Mouse (Mus musculus): ENCODE results near the gene Nrsn2. TPM values are rescaled to one million over a fixed set of nuclear protein-coding genes. Genes with fewer than 3 reads are reported as not detected.
A peak's percentile ranks its signal among the peaks of the same experiment; 100 is the strongest.

The Nrsn2 gene
- polyA plus RNA-seq, 1 experiment from 2014 or later: not detected

GRCm38 (mm10) chr2:152393225-152394017 is 17.0 kb upstream of the Nrsn2 start:
- no peaks in the 10 kb centered on the region for H3K4me1 ChIP-seq (ENCODE audit: insufficient read depth, low read depth, low read length)
- no peaks in the 10 kb centered on the region for H3K9me3 ChIP-seq (ENCODE audit: low read length)
- no peak overlapping the region for H3K9ac ChIP-seq (replicated peaks; ENCODE audit: low read depth)
- WGBS: 41% methylated on average over 9 of the region's 9 CpGs
- H3K27ac ChIP-seq (ENCODE audit: low read length): no peak overlapping the region
- no peak for DNase-seq (ENCODE audit: low spot score)
- ATAC-seq: no peak
- TF ChIP-seq CTCF (IDR thresholded peaks at IDR 0.05): no peak
- TF ChIP-seq EP300 (IDR thresholded peaks at IDR 0.05): no peak
- H3K27me3 ChIP-seq (replicated peaks; ENCODE audit: insufficient read depth, low read length): no peaks in the 10 kb centered on the region
- H3K4me2 ChIP-seq (replicated peaks; ENCODE audit: low read depth, low read length): no peak overlapping the region
- H3K4me3 ChIP-seq (ENCODE audit: low read depth, low read length): no peak overlapping the region
- H3K36me3 ChIP-seq (ENCODE audit: insufficient read depth, low read length): no peaks in the 10 kb centered on the region

DNA sequence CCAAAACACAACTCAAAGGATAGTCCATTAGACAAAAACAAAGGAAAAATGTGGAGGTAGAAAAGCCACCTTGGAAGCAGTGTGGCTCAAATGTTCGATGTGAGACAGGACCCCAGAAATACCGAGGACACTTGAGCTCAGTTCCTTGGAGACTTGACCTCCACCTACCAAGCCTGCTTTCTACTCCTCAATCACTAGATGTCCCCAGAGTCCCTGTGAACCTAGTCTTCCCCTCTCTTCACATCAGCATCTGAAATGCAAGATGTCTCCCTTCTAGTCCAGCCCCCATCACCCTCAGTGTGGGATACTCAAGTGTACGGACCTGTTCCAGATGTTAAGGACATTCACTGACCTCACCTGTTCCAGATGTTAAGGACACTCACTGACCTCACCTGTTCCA is 16.3 kb upstream of the Nrsn2 start:
- Histone ChIP-seq H3K27ac (ENCODE audit: low read length) (no peak overlapping the region), H3K9ac (replicated peaks; ENCODE audit: low read depth) (no peak overlapping the region), H3K36me3 (ENCODE audit: insufficient read depth, low read length) (no peaks in the 10 kb centered on the region), H3K4me1 (ENCODE audit: insufficient read depth, low read depth, low read length) (no peaks in the 10 kb centered on the region), H3K4me2 (replicated peaks; ENCODE audit: low read depth, low read length) (no peak overlapping the region), H3K4me3 (ENCODE audit: low read depth, low read length) (no peak overlapping the region), H3K27me3 (replicated peaks; ENCODE audit: insufficient read depth, low read length) (no peaks in the 10 kb centered on the region), H3K9me3 (ENCODE audit: low read length) (no peaks in the 10 kb centered on the region)
- DNase-seq (ENCODE audit: low spot score): peak; percentile 91
- 17% methylated on average over 3 of the region's 3 CpGs for WGBS
- no peak for ATAC-seq
- no peak for TF ChIP-seq EP300 (IDR thresholded peaks at IDR 0.05)
- peak; percentile 94 for TF ChIP-seq CTCF (IDR thresholded peaks at IDR 0.05)

GRCm38 (mm10) chr2:152384191-152384590 is 7.8 kb upstream of the Nrsn2 start:
- DNase-seq (ENCODE audit: low spot score): no peak
- Histone ChIP-seq H3K4me2 (replicated peaks; ENCODE audit: low read depth, low read length) (no peak overlapping the region), H3K27ac (ENCODE audit: low read length) (no peak overlapping the region), H3K36me3 (ENCODE audit: insufficient read depth, low read length) (no peaks in the 10 kb centered on the region), H3K9me3 (ENCODE audit: low read length) (no peaks in the 10 kb centered on the region), H3K9ac (replicated peaks; ENCODE audit: low read depth) (no peak overlapping the region), H3K27me3 (replicated peaks; ENCODE audit: insufficient read depth, low read length) (no peaks in the 10 kb centered on the region), H3K4me3 (ENCODE audit: low read depth, low read length) (no peak overlapping the region), H3K4me1 (ENCODE audit: insufficient read depth, low read depth, low read length) (no peaks in the 10 kb centered on the region)
- WGBS: 78% methylated on average over 4 of the region's 4 CpGs
- ATAC-seq: no peak
- TF ChIP-seq CTCF (IDR thresholded peaks at IDR 0.05) (no peak), EP300 (IDR thresholded peaks at IDR 0.05) (no peak)

GRCm38 (mm10) chr2:152375652-152376344 is 640 bp downstream of the Nrsn2 start:
- DNase-seq (ENCODE audit: low spot score): no peak
- H3K4me2 ChIP-seq (replicated peaks; ENCODE audit: low read depth, low read length): no peak overlapping the region

DNA sequence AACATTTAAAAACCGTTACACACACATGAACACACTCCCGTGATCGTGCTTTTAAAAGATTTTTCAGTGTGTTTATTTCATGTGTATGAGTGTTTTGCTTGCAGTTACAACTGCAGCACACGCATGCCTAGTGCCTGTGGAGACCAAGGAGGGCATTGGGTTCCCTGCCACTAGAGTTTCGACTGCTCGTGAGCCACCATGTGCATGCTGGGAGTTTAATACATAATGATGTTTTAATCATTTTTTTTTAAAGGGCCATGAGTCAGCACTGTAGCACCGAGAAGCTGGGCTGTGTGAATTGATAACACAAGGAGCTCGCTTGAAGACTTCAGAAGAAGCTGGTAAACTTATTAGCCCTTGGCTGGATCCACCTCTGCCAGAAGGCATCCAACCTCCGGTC is 2.9 kb downstream of the Nrsn2 start:
- H3K27me3 ChIP-seq (replicated peaks; ENCODE audit: insufficient read depth, low read length): peaks cover 15% of the 10 kb centered on the region; the same call in 1 of the 2 replicates
- WGBS: 70% methylated on average over 9 of the region's 9 CpGs
- DNase-seq (ENCODE audit: low spot score): no peak
- no peak overlapping the region for H3K27ac ChIP-seq (ENCODE audit: low read length)
- H3K4me1 ChIP-seq (ENCODE audit: insufficient read depth, low read depth, low read length): no peaks in the 10 kb centered on the region
- no peak overlapping the region for H3K9ac ChIP-seq (replicated peaks; ENCODE audit: low read depth)
- no peaks in the 10 kb centered on the region for H3K9me3 ChIP-seq (ENCODE audit: low read length)
- no peaks in the 10 kb centered on the region for H3K36me3 ChIP-seq (ENCODE audit: insufficient read depth, low read length)
- ATAC-seq: no peak
- no peak overlapping the region for H3K4me2 ChIP-seq (replicated peaks; ENCODE audit: low read depth, low read length)
- no peak overlapping the region for H3K4me3 ChIP-seq (ENCODE audit: low read depth, low read length)
- TF ChIP-seq CTCF (IDR thresholded peaks at IDR 0.05) (no peak), EP300 (IDR thresholded peaks at IDR 0.05) (no peak)

More at GRCm38 (mm10) chr2:152375652-152376344, 640 bp downstream of the Nrsn2 start:
- Histone ChIP-seq H3K4me3 (ENCODE audit: low read depth, low read length) (no peak overlapping the region), H3K4me1 (ENCODE audit: insufficient read depth, low read depth, low read length) (no peaks in the 10 kb centered on the region), H3K9me3 (ENCODE audit: low read length) (no peaks in the 10 kb centered on the region), H3K9ac (replicated peaks; ENCODE audit: low read depth) (no peak overlapping the region), H3K27me3 (replicated peaks; ENCODE audit: insufficient read depth, low read length) (peaks cover 15% of the 10 kb centered on the region; the same call in 1 of the 2 replicates), H3K27ac (ENCODE audit: low read length) (no peak overlapping the region), H3K36me3 (ENCODE audit: insufficient read depth, low read length) (no peaks in the 10 kb centered on the region)
- TF ChIP-seq CTCF (IDR thresholded peaks at IDR 0.05): no peak
- no peak for TF ChIP-seq EP300 (IDR thresholded peaks at IDR 0.05)
- 9% methylated on average over 21 of the region's 21 CpGs for WGBS
- ATAC-seq: no peak

DNA sequence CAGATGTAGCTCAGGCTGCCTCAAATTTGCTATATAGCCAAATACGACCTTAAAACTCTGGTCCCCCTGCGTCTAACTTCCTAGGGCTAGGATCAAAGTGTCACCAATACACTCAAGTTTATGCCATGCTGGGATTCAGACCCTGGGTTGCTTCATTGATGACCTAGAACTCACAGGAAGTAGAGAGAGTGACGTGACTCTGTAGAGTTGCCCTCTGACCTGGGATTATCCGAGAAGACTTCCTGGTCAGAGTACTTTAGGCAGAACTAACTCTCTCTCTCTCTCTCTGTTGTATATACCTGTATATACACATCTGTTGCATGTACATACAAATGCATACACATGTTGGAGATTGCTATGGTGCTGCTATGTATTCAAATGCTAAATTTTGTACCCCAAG is 3.8 kb downstream of the Nrsn2 start:
- H3K4me3 ChIP-seq (ENCODE audit: low read depth, low read length): no peak overlapping the region
- DNase-seq (ENCODE audit: low spot score): no peak
- H3K27me3 ChIP-seq (replicated peaks; ENCODE audit: insufficient read depth, low read length): peaks cover 15% of the 10 kb centered on the region; the same call in 1 of the 2 replicates
- no peaks in the 10 kb centered on the region for H3K4me1 ChIP-seq (ENCODE audit: insufficient read depth, low read depth, low read length)
- H3K9me3 ChIP-seq (ENCODE audit: low read length): no peaks in the 10 kb centered on the region
- H3K9ac ChIP-seq (replicated peaks; ENCODE audit: low read depth): no peak overlapping the region
- no peak overlapping the region for H3K27ac ChIP-seq (ENCODE audit: low read length)
- ATAC-seq: no peak
- no peak for TF ChIP-seq CTCF (IDR thresholded peaks at IDR 0.05)
- no peak for TF ChIP-seq EP300 (IDR thresholded peaks at IDR 0.05)
- no peak overlapping the region for H3K4me2 ChIP-seq (replicated peaks; ENCODE audit: low read depth, low read length)
- 57% methylated on average over 4 of the region's 4 CpGs for WGBS
- H3K36me3 ChIP-seq (ENCODE audit: insufficient read depth, low read length): no peaks in the 10 kb centered on the region

All from lung, postnatal 0 days (tissue).